Mouse (Mus musculus) neural tube, embryonic 15.5 days (tissue): ENCODE measurements around the gene Arrdc2. TPM values are rescaled to one million over a fixed set of nuclear protein-coding genes. Genes with fewer than 3 reads are reported as not detected.

Source experiments
- ATAC-seq: fragments of 200-750 bp; cut with Nextera tagmentation; 2 replicates; pipeline ENCODE4 v1.8.0; 2017; ENCODE audit warnings: mild to moderate bottlenecking, moderate TSS enrichment, moderate library complexity; ENCODE audit not compliant: low FRiP score
- H3K27ac ChIP-seq: fragments of 300-500 bp; sonication (generic); replicated peaks from 2 replicates; pipeline ENCODE4 v1.5.1; 2015; ENCODE audit warnings: mild to moderate bottlenecking, inconsistent platforms
- H3K27me3 ChIP-seq: fragments of 300-500 bp; sonication (generic); replicated peaks from 2 replicates; pipeline ENCODE4 v1.6.1; 2015; ENCODE audit warnings: inconsistent platforms
- H3K36me3 ChIP-seq: fragments of 300-500 bp; sonication (generic); 2 replicates; pipeline ENCODE4 v1.6.1; 2015; ENCODE audit warnings: inconsistent platforms
- H3K4me1 ChIP-seq: fragments of 300-500 bp; sonication (generic); 2 replicates; pipeline ENCODE4 v1.6.1; 2015; ENCODE audit warnings: inconsistent platforms
- H3K4me2 ChIP-seq: fragments of 300-500 bp; sonication (generic); 2 replicates; pipeline ENCODE4 v1.6.1; 2015; ENCODE audit warnings: inconsistent platforms, mild to moderate bottlenecking, moderate library complexity
- H3K4me3 ChIP-seq: fragments of 300-500 bp; sonication (generic); replicated peaks from 2 replicates; pipeline ENCODE4 v1.5.1; 2015; ENCODE audit warnings: mild to moderate bottlenecking, inconsistent platforms
- H3K9ac ChIP-seq: fragments of 300-500 bp; sonication (generic); replicated peaks from 2 replicates; pipeline ENCODE4 v1.6.1; 2015; ENCODE audit warnings: mild to moderate bottlenecking, inconsistent platforms
- H3K9me3 ChIP-seq: fragments of 300-500 bp; sonication (generic); replicated peaks from 2 replicates; pipeline ENCODE4 v1.6.1; 2016; ENCODE audit warnings: inconsistent platforms
- WGBS: fragments of 180-500 bp; shearing (Covaris S2); methylation state at CpG from one replicate; pipeline ENCODE4 v1.1.7; 2015; ENCODE audit warnings: mixed read lengths; 5-methylcytosine and 5-hydroxymethylcytosine counted together
- polyA plus RNA-seq: library from polyadenylated mRNA; unstranded; fragments of >200 nt; fragmentation: Nextera tagmentation; extraction: Ambion mirVana; gene quantifications from 2 replicates; pipeline ENCODE4 v1.2.1, GENCODE M21; 2015

Arrdc2 gene
- polyA plus RNA-seq, 1 experiment from 2014 or later = 7.8 TPM

GRCm38 (mm10) chr8:70863956-70864711 is 24.6 kb upstream of the Arrdc2 start:
- peak overlapping the region; percentile 86 for H3K4me2 ChIP-seq
- ATAC-seq = no peak
- peaks cover 58% of the 10 kb centered on the region for H3K4me1 ChIP-seq
- no peaks in the 10 kb centered on the region; the same call in 1 of the 2 replicates for H3K27me3 ChIP-seq
- peak overlapping the region; percentile 61 for H3K9ac ChIP-seq
- peaks cover 9% of the 10 kb centered on the region; the same call in 1 of the 2 replicates for H3K36me3 ChIP-seq
- H3K4me3 ChIP-seq = peak overlapping the region; percentile 48
- peak overlapping the region; percentile 94 for H3K27ac ChIP-seq
- under 1% methylated on average over 46 of the region's 46 CpGs for WGBS
- H3K9me3 ChIP-seq = no peaks in the 10 kb centered on the region

GRCm38 (mm10) chr8:70862824-70863641 is 23.5 kb upstream of the Arrdc2 start, which contains the start of gene Kcnn1:
Gene Kcnn1 (minus strand): TSS chr8:70863258.
- no peak for ATAC-seq
- under 1% methylated on average over 55 of the region's 55 CpGs for WGBS
- Histone ChIP-seq H3K9ac (peak within 1 kb of the TSS; percentile 61), H3K4me3 (peak within 1 kb of the TSS; percentile 48), H3K36me3 (peaks cover 6% of the 10 kb centered on the region; the same call in 1 of the 2 replicates), H3K9me3 (no peaks in the 10 kb centered on the region), H3K27me3 (no peaks in the 10 kb centered on the region; the same call in 1 of the 2 replicates), H3K4me1 (peaks cover 58% of the 10 kb centered on the region), H3K4me2 (peak within 1 kb of the TSS; percentile 86), H3K27ac (peak within 1 kb of the TSS; percentile 94)

GRCm38 (mm10) chr8:70857516-70857915 is 18.0 kb upstream of the Arrdc2 start:
- Histone ChIP-seq H3K27me3 (no peaks in the 10 kb centered on the region; the same call in 1 of the 2 replicates), H3K4me3 (no peak overlapping the region), H3K9me3 (no peaks in the 10 kb centered on the region), H3K27ac (no peak overlapping the region; the same call in 1 of the 2 replicates), H3K4me1 (peaks cover 43% of the 10 kb centered on the region), H3K36me3 (0 out of 2 replicates have a peak, but pooled peaks cover 5% of the 10 kb centered on the region), H3K9ac (peak overlapping the region; percentile 63; the same call in 1 of the 2 replicates), H3K4me2 (peak overlapping the region; percentile 89)
- no peak for ATAC-seq
- WGBS = 13% methylated on average over 4 of the region's 4 CpGs

GRCm38 (mm10) chr8:70856541-70857197 is 17.1 kb upstream of the Arrdc2 start:
- Histone ChIP-seq H3K4me2 (peak overlapping the region; percentile 89), H3K4me3 (peak overlapping the region; percentile 54), H3K27me3 (no peaks in the 10 kb centered on the region; the same call in 1 of the 2 replicates), H3K9me3 (no peaks in the 10 kb centered on the region), H3K9ac (peak overlapping the region; percentile 63), H3K27ac (peak overlapping the region; percentile 23; the same call in 1 of the 2 replicates), H3K4me1 (peaks cover 39% of the 10 kb centered on the region), H3K36me3 (peaks cover 7% of the 10 kb centered on the region; the same call in 1 of the 2 replicates)
- ATAC-seq = peak; percentile 86
- 7% methylated on average over 33 of the region's 33 CpGs for WGBS

GRCm38 (mm10) chr8:70856028-70856427 is 16.5 kb upstream of the Arrdc2 start:
- no peak overlapping the region for H3K9ac ChIP-seq
- no peaks in the 10 kb centered on the region for H3K27me3 ChIP-seq
- ATAC-seq = no peak
- H3K4me3 ChIP-seq = peak overlapping the region; percentile 54
- H3K36me3 ChIP-seq = peaks cover 7% of the 10 kb centered on the region; the same call in 1 of the 2 replicates
- 65% methylated on average over 5 of the region's 5 CpGs for WGBS
- no peaks in the 10 kb centered on the region for H3K9me3 ChIP-seq
- peaks cover 40% of the 10 kb centered on the region for H3K4me1 ChIP-seq
- peak overlapping the region; percentile 89 for H3K4me2 ChIP-seq
- no peak overlapping the region for H3K27ac ChIP-seq

GRCm38 (mm10) chr8:70853863-70854262 is 14.3 kb upstream of the Arrdc2 start:
- Histone ChIP-seq H3K4me3 (no peak overlapping the region), H3K27ac (no peak overlapping the region), H3K4me1 (peaks cover 37% of the 10 kb centered on the region), H3K4me2 (no peak overlapping the region), H3K27me3 (no peaks in the 10 kb centered on the region), H3K9ac (no peak overlapping the region), H3K36me3 (peaks cover 12% of the 10 kb centered on the region; the same call in 1 of the 2 replicates), H3K9me3 (no peaks in the 10 kb centered on the region)
- no peak for ATAC-seq
- WGBS = 76% methylated on average over 2 of the region's 2 CpGs

- WGBS = 93% methylated on average over 41 of the region's 41 CpGs
- Histone ChIP-seq H3K9ac (no peak overlapping the region), H3K9me3 (no peaks in the 10 kb centered on the region), H3K4me1 (peaks cover 26% of the 10 kb centered on the region), H3K27me3 (no peaks in the 10 kb centered on the region), H3K4me3 (no peak overlapping the region), H3K27ac (no peak overlapping the region), H3K36me3 (peaks cover 12% of the 10 kb centered on the region; the same call in 1 of the 2 replicates), H3K4me2 (no peak overlapping the region)
- no peak for ATAC-seq
Observed at GRCm38 (mm10) chr8:70852595-70853231, 13.2 kb upstream of the Arrdc2 start.

GRCm38 (mm10) chr8:70851837-70852236 is 12.3 kb upstream of the Arrdc2 start:
- 45% methylated on average over 6 of the region's 6 CpGs for WGBS
- Histone ChIP-seq H3K27ac (no peak overlapping the region), H3K4me1 (peaks cover 17% of the 10 kb centered on the region), H3K36me3 (peaks cover 12% of the 10 kb centered on the region; the same call in 1 of the 2 replicates), H3K4me2 (no peak overlapping the region), H3K9ac (no peak overlapping the region), H3K27me3 (no peaks in the 10 kb centered on the region), H3K9me3 (no peaks in the 10 kb centered on the region), H3K4me3 (no peak overlapping the region)
- ATAC-seq = no peak

GRCm38 (mm10) chr8:70850947-70851346 is 11.4 kb upstream of the Arrdc2 start:
- 85% methylated on average over 4 of the region's 4 CpGs for WGBS
- Histone ChIP-seq H3K9ac (no peak overlapping the region), H3K27ac (no peak overlapping the region), H3K4me2 (no peak overlapping the region), H3K4me3 (no peak overlapping the region), H3K4me1 (peaks cover 10% of the 10 kb centered on the region), H3K27me3 (no peaks in the 10 kb centered on the region), H3K9me3 (no peaks in the 10 kb centered on the region), H3K36me3 (peaks cover 12% of the 10 kb centered on the region; the same call in 1 of the 2 replicates)
- no peak for ATAC-seq

- ATAC-seq = no peak
- no peak overlapping the region for H3K4me3 ChIP-seq
- no peak overlapping the region for H3K9ac ChIP-seq
- H3K4me1 ChIP-seq = peaks cover 8% of the 10 kb centered on the region
- H3K9me3 ChIP-seq = no peaks in the 10 kb centered on the region
- peaks cover 12% of the 10 kb centered on the region; the same call in 1 of the 2 replicates for H3K36me3 ChIP-seq
- H3K4me2 ChIP-seq = no peak overlapping the region
- H3K27me3 ChIP-seq = no peaks in the 10 kb centered on the region
- no peak overlapping the region for H3K27ac ChIP-seq
- 84% methylated on average over 7 of the region's 7 CpGs for WGBS
Observed at GRCm38 (mm10) chr8:70850132-70850845, 10.8 kb upstream of the Arrdc2 start.
